Comparison of ENCODE assay signal across 13 mouse cellular contexts in genomic region chr1:181010171-181010932, GRCm38 (mm10). TPM values are rescaled to one million over a fixed set of nuclear protein-coding genes. Genes with fewer than 3 reads are reported as not detected.
DNase-seq lines count a peak whose midpoint lies in the region; ATAC-seq and TF ChIP-seq lines count a peak whose summit lies in the region.
"Had no signal": no experiment of that assay in that cellular context is flagged by ENCODE, and none has a peak within 500 bp of the region (broad histone marks: within the 10 kb centered on the region; RNA-seq: fewer than 3 reads in every experiment).

No protein-coding gene starts in this region.

- peaks cover 3% of the 10 kb centered on the region; the same call in 1 of the 2 replicates for H3K4me1 ChIP-seq in forebrain, embryonic 10.5 days
- H3K4me1 ChIP-seq in forebrain, embryonic 13.5 days: no peaks in the 10 kb centered on the region
- H3K4me1 ChIP-seq in heart, embryonic 16.5 days (ENCODE audit: control insufficient read depth, insufficient read depth, low read length): peaks cover 13% of the 10 kb centered on the region

- H3K27me3 ChIP-seq in forebrain, embryonic 10.5 days (ENCODE audit: poor library complexity, severe bottlenecking): peaks cover 8% of the 10 kb centered on the region; the same call in 1 of the 2 replicates
- no peaks in the 10 kb centered on the region for H3K27me3 ChIP-seq in forebrain, embryonic 13.5 days
- no peaks in the 10 kb centered on the region for H3K27me3 ChIP-seq in heart, embryonic 16.5 days (ENCODE audit: control insufficient read depth, insufficient read depth, low read length)
- H3K27me3 ChIP-seq: embryonic facial prominence, embryonic 15.5 days had no signal

- no peak overlapping the region for H3K4me2 ChIP-seq in forebrain, embryonic 13.5 days
- H3K4me2 ChIP-seq in heart, embryonic 16.5 days (ENCODE audit: low read depth, low read length): no peak overlapping the region
- H3K4me2 ChIP-seq: embryonic facial prominence, embryonic 15.5 days had no signal

- no peak overlapping the region for H3K9ac ChIP-seq in forebrain, embryonic 13.5 days
- no peak overlapping the region; the same call in 1 of the 2 replicates for H3K9ac ChIP-seq in heart, embryonic 16.5 days (ENCODE audit: low read length)
- H3K9ac ChIP-seq: embryonic facial prominence, embryonic 15.5 days had no signal

- DNase-seq in forebrain, embryonic 10.5 days (ENCODE audit: extremely low spot score, low spot score): no peak
- no peak for DNase-seq in layer of hippocampus, adult 2 months (ENCODE audit: low spot score in 2 of 2)
- no peak for DNase-seq in layer of hippocampus, adult 9-11 months
- peak; percentile 63 for DNase-seq in 3134 (ENCODE audit: extremely low read depth, insufficient read length, low spot score)
- DNase-seq in urinary bladder, postnatal 14 days (ENCODE audit: low spot score): no peak
- DNase-seq in thymus, postnatal 10 days (ENCODE audit: low spot score in 2 of 2): no peak

- H3K4me3 ChIP-seq in forebrain, embryonic 10.5 days: no peak overlapping the region
- no peak overlapping the region for H3K4me3 ChIP-seq in forebrain, embryonic 13.5 days
- no peak overlapping the region for H3K4me3 ChIP-seq in layer of hippocampus, adult 2 months
- H3K4me3 ChIP-seq in heart, embryonic 16.5 days (ENCODE audit: low read length): no peak overlapping the region
- H3K4me3 ChIP-seq: embryonic facial prominence, embryonic 15.5 days had no signal

- no peak for ATAC-seq in forebrain, embryonic 13.5 days
- ATAC-seq in heart, embryonic 16.5 days (replicated peaks; ENCODE audit: extremely low read depth, insufficient read depth, low FRiP score): no peak
- ATAC-seq: CD4-positive, CD25-positive, alpha-beta regulatory T cell, adult 4 months had no signal

- WGBS in forebrain, embryonic 10.5 days: 66% methylated on average over 4 of the region's 4 CpGs
- 60% methylated on average over 4 of the region's 4 CpGs for WGBS in forebrain, embryonic 13.5 days
- 50% methylated on average over 4 of the region's 4 CpGs for WGBS in heart, embryonic 16.5 days

- TF ChIP-seq CTCF in layer of hippocampus, adult 2 months (conservative IDR thresholded peaks at IDR 0.05): no peak

- H3K9me3 ChIP-seq in forebrain, embryonic 10.5 days: no peaks in the 10 kb centered on the region
- H3K9me3 ChIP-seq in forebrain, embryonic 13.5 days (replicated peaks): no peaks in the 10 kb centered on the region
- H3K9me3 ChIP-seq in heart, embryonic 16.5 days (replicated peaks; ENCODE audit: control insufficient read depth, low read length): no peaks in the 10 kb centered on the region
- H3K9me3 ChIP-seq: embryonic facial prominence, embryonic 15.5 days had no signal

- no peaks in the 10 kb centered on the region for H3K36me3 ChIP-seq in forebrain, embryonic 10.5 days (replicated peaks)
- H3K36me3 ChIP-seq in forebrain, embryonic 13.5 days (ENCODE audit: poor library complexity, severe bottlenecking): no peaks in the 10 kb centered on the region
- H3K36me3 ChIP-seq in heart, embryonic 16.5 days (ENCODE audit: control insufficient read depth, insufficient read depth): no peaks in the 10 kb centered on the region
- H3K36me3 ChIP-seq: embryonic facial prominence, embryonic 15.5 days had no signal

- H3K27ac ChIP-seq in forebrain, embryonic 10.5 days: 0 out of 2 replicates have a peak overlapping the region, but pooled peaks have one; percentile 40
- no peak overlapping the region for H3K27ac ChIP-seq in forebrain, embryonic 13.5 days
- H3K27ac ChIP-seq in layer of hippocampus, adult 2 months: peak overlapping the region; percentile 44; the same call in 1 of the 2 replicates
- peak overlapping the region; percentile 32 for H3K27ac ChIP-seq in heart, embryonic 16.5 days (ENCODE audit: low read length)
- H3K27ac ChIP-seq: embryonic facial prominence, embryonic 15.5 days had no signal

RNA-seq across cellular contexts. Expression of gene Ephx1, which starts 10.4 kb away (rescaled TPM):
- 0.47 and 0.77 TPM in 2 replicates for polyA plus RNA-seq in forebrain, embryonic 10.5 days (2016; fragmentation: Nextera tagmentation; extraction: Ambion mirVana)
- 1.3 and 1.7 TPM in 2 replicates for polyA plus RNA-seq in forebrain, embryonic 13.5 days (2015; fragmentation: Nextera tagmentation; extraction: Ambion mirVana)
- 10 to 100 TPM; 30.2 to 30.3 TPM for total RNA-seq in layer of hippocampus, adult 2 months (2021)
- polyA plus RNA-seq in heart, embryonic 16.5 days (2015; fragmentation: Nextera tagmentation; extraction: Ambion mirVana): 10.3 and 11.3 TPM in 2 replicates

RNA-seq across cellular contexts. Expression of gene 9130409I23Rik, which starts 40.7 kb away (rescaled TPM):
- not detected in 2 replicates for polyA plus RNA-seq in forebrain, embryonic 10.5 days (2016; fragmentation: Nextera tagmentation; extraction: Ambion mirVana)
- 0.11 TPM in 1 of 2 replicates, not detected in the other for polyA plus RNA-seq in forebrain, embryonic 13.5 days (2015; fragmentation: Nextera tagmentation; extraction: Ambion mirVana)
- total RNA-seq in layer of hippocampus, adult 2 months (2021): under 1 TPM in 1 of 2 experiments, not detected in 1; 0.17 TPM
- polyA plus RNA-seq in heart, embryonic 16.5 days (2015; fragmentation: Nextera tagmentation; extraction: Ambion mirVana): 0.12 TPM in 1 of 2 replicates, not detected in the other
- total RNA-seq: gastrocnemius, postnatal 36 days; layer of hippocampus, postnatal 14 days had no signal
- polyA plus RNA-seq: CD4-positive, CD25-positive, alpha-beta regulatory T cell, adult 4 months; embryonic facial prominence, embryonic 15.5 days; stomach, embryonic 14.5 days had no signal
